Mouse (Mus musculus) olfactory bulb, adult 2 months (tissue): ENCODE results near the gene 1500015O10Rik.

Experiments
- CTCF ChIP-seq: fragments of 200-500 bp; IDR thresholded peaks from 2 replicates; pipeline ENCODE4 v1.5.1; 2012; ENCODE audit warnings: low read depth, mild to moderate bottlenecking, low read length, moderate library complexity; ENCODE audit not compliant: insufficient read depth
- POLR2A ChIP-seq: fragments of 200-500 bp; IDR thresholded peaks from 2 replicates; pipeline ENCODE4 v1.6.1; 2012; ENCODE audit warnings: mild to moderate bottlenecking, low read depth, low read length, moderate library complexity; ENCODE audit not compliant: insufficient read depth

- TF ChIP-seq POLR2A (no peak), CTCF (no peak)
Observed at GRCm38 (mm10) chr1:43783186-43783585, 52.8 kb downstream of the 1500015O10Rik start.
